Mouse (Mus musculus) hindbrain, embryonic 16.5 days (tissue): ENCODE data around the gene Smim17. TPM values are rescaled to one million over a fixed set of nuclear protein-coding genes. Genes with fewer than 3 reads are reported as not detected.
"Not testable (repeated sequence)": the region's sequence is repeated elsewhere in the genome, so short reads cannot be mapped to it uniquely, and the experiment has no call there.

ENCODE experiments used
- ATAC-seq: fragments of 200-750 bp; cut with Nextera tagmentation; 2 replicates; pipeline ENCODE4 v1.8.0; 2017; ENCODE audit warnings: moderate TSS enrichment, moderate library complexity
- H3K27ac ChIP-seq: fragments of 300-500 bp; sonication (generic); 2 replicates; pipeline ENCODE4 v1.5.1; 2014; ENCODE audit warnings: low read depth, mild to moderate bottlenecking, control low read depth, low read length, moderate library complexity
- H3K27me3 ChIP-seq: fragments of 300-500 bp; sonication (generic); replicated peaks from 2 replicates; pipeline ENCODE4 v1.6.1; 2014; ENCODE audit warnings: low read length; ENCODE audit not compliant: control insufficient read depth, insufficient read depth
- H3K36me3 ChIP-seq: fragments of 300-500 bp; sonication (generic); 2 replicates; pipeline ENCODE4 v1.6.1; 2014; ENCODE audit warnings: mild to moderate bottlenecking, low read length, moderate library complexity, mixed read lengths; ENCODE audit not compliant: control insufficient read depth, insufficient read depth
- H3K4me1 ChIP-seq: fragments of 300-500 bp; sonication (generic); 2 replicates; pipeline ENCODE4 v1.6.1; 2014; ENCODE audit warnings: low read depth, low read length; ENCODE audit not compliant: control insufficient read depth, insufficient read depth
- H3K4me2 ChIP-seq: fragments of 300-500 bp; sonication (generic); 2 replicates; pipeline ENCODE4 v1.6.1; 2014; ENCODE audit warnings: mild to moderate bottlenecking, low read length, control low read depth, moderate library complexity
- H3K4me3 ChIP-seq: fragments of 300-500 bp; sonication (generic); 2 replicates; pipeline ENCODE4 v1.5.1; 2014; ENCODE audit warnings: mild to moderate bottlenecking, low read length, control low read depth, moderate library complexity
- H3K9ac ChIP-seq: fragments of 300-500 bp; sonication (generic); 2 replicates; pipeline ENCODE4 v1.6.1; 2014; ENCODE audit warnings: low read depth, mild to moderate bottlenecking, control low read depth, low read length, moderate library complexity
- H3K9me3 ChIP-seq: fragments of 300-500 bp; sonication (generic); 2 replicates; pipeline ENCODE4 v1.6.1; 2014; ENCODE audit warnings: mild to moderate bottlenecking, low read length, moderate library complexity; ENCODE audit not compliant: control insufficient read depth
- WGBS: fragments of 180-500 bp; shearing (Covaris S2); extraction: QIAGEN DNeasy Blood & Tissue Kit; methylation state at CpG from one replicate; pipeline ENCODE4 v1.1.7; 2014; 5-methylcytosine and 5-hydroxymethylcytosine counted together
- polyA plus RNA-seq: library from polyadenylated mRNA; unstranded; fragments of >200 nt; fragmentation: Nextera tagmentation; extraction: Ambion mirVana; gene quantifications from 2 replicates; pipeline ENCODE4 v1.2.1, GENCODE M21; 2015

Smim17 gene
- polyA plus RNA-seq, 1 experiment from 2014 or later: 9.5 TPM

- Histone ChIP-seq H3K27ac (no peak overlapping the region), H3K9ac (no peak overlapping the region), H3K36me3 (0 out of 2 replicates have a peak, but pooled peaks cover 1% of the 10 kb centered on the region), H3K4me3 (no peak overlapping the region), H3K4me2 (no peak overlapping the region), H3K4me1 (peaks cover 6% of the 10 kb centered on the region), H3K27me3 (no peaks in the 10 kb centered on the region), H3K9me3 (no peaks in the 10 kb centered on the region)
- no peak for ATAC-seq
- 97% methylated on average over 5 of the region's 5 CpGs for WGBS
Observed at GRCm38 (mm10) chr7:6367185-6367584, 31.3 kb upstream of the Smim17 start.

GRCm38 (mm10) chr7:6368146-6368545 lies 30.4 kb upstream of the Smim17 start:
- H3K4me1 ChIP-seq, H3K9ac ChIP-seq, H3K27me3 ChIP-seq, H3K36me3 ChIP-seq, ATAC-seq, H3K4me3 ChIP-seq, H3K9me3 ChIP-seq, H3K4me2 ChIP-seq, H3K27ac ChIP-seq: not testable (repeated sequence)
- WGBS: 86% methylated on average over 5 of the region's 5 CpGs

DNA sequence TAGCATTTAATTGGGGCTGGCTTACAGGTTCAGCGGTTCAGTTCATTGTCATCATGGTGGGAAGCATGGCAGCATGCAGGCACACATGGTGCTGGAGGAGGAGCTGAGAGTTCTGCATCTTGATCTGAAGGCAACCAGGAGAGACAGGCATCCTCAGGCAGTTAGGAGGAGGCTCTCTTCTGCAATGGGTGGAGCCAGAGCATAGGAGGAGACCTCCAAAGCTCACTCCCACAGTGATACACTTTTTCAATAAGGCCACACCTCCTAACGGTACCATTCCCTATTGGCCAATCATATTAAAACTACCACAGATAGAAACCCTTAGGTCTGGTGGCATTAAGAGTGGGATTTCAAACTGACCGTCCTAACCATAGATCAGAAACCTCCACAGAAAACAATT lies 29.1 kb upstream of the Smim17 start:
- Histone ChIP-seq H3K9ac (no peak overlapping the region), H3K4me3 (no peak overlapping the region), H3K27me3 (no peaks in the 10 kb centered on the region), H3K4me2 (no peak overlapping the region), H3K9me3 (no peaks in the 10 kb centered on the region), H3K36me3 (0 out of 2 replicates have a peak, but pooled peaks cover 2% of the 10 kb centered on the region), H3K27ac (no peak overlapping the region), H3K4me1 (no peaks in the 10 kb centered on the region)
- 77% methylated on average over 3 of the region's 3 CpGs for whole genome bisulfite sequencing
- no peak for ATAC-seq

- no peak overlapping the region for H3K27ac ChIP-seq
- peaks cover 2% of the 10 kb centered on the region; the same call in 1 of the 2 replicates for H3K36me3 ChIP-seq
- H3K27me3 ChIP-seq: no peaks in the 10 kb centered on the region
- WGBS: 92% methylated on average over 3 of the region's 3 CpGs
- no peaks in the 10 kb centered on the region for H3K4me1 ChIP-seq
- no peak overlapping the region for H3K4me3 ChIP-seq
- no peak overlapping the region for H3K4me2 ChIP-seq
- H3K9me3 ChIP-seq: no peaks in the 10 kb centered on the region
- ATAC-seq: no peak
- H3K9ac ChIP-seq: no peak overlapping the region
Observed at GRCm38 (mm10) chr7:6372993-6373392, 25.5 kb upstream of the Smim17 start.

GRCm38 (mm10) chr7:6378441-6378840 lies 20.1 kb upstream of the Smim17 start:
- no peak for ATAC-seq
- Histone ChIP-seq H3K9me3 (no peaks in the 10 kb centered on the region), H3K36me3 (peaks cover 7% of the 10 kb centered on the region; the same call in 1 of the 2 replicates), H3K27ac (no peak overlapping the region), H3K4me3 (no peak overlapping the region), H3K4me1 (peaks cover 6% of the 10 kb centered on the region), H3K4me2 (no peak overlapping the region), H3K9ac (no peak overlapping the region), H3K27me3 (no peaks in the 10 kb centered on the region)
- WGBS: 89% methylated on average over 8 of the region's 8 CpGs

GRCm38 (mm10) chr7:6381431-6381830 lies 17.1 kb upstream of the Smim17 start:
- 90% methylated on average over 2 of the region's 2 CpGs for WGBS
- H3K4me3 ChIP-seq: no peak overlapping the region
- ATAC-seq: no peak
- peaks cover 6% of the 10 kb centered on the region for H3K4me1 ChIP-seq
- no peak overlapping the region for H3K4me2 ChIP-seq
- no peak overlapping the region for H3K9ac ChIP-seq
- no peaks in the 10 kb centered on the region for H3K27me3 ChIP-seq
- H3K27ac ChIP-seq: no peak overlapping the region
- no peaks in the 10 kb centered on the region for H3K9me3 ChIP-seq
- peaks cover 7% of the 10 kb centered on the region; the same call in 1 of the 2 replicates for H3K36me3 ChIP-seq

DNA sequence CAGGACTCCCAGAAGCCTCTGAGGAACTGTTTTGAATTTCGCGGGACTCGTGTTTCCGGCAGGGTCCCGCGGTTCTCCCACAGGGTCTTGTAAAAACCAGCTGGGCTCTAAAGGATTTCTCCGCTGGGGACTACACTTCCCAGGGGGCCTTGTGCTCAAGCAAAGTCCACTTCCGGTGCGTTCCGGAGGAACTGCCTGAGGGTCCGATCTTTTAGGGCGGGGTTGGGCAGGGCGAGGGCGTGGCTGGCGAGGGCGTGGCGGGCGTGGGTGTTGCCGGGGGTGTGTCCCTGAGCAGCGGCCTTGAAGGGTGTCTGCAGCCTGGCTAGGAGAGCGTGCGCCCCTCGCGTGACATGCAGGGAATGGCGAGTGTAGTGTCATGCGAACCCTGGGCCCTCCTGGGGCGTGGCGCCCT lies 15.5 kb upstream of the Smim17 start, which contains the start of gene Zfp28:
Zfp28 (plus strand) TSS at position 252 of the 412 bp plus-strand sequence.
- Histone ChIP-seq H3K27me3 (no peaks in the 10 kb centered on the region), H3K4me1 (peaks cover 6% of the 10 kb centered on the region), H3K9me3 (no peaks in the 10 kb centered on the region), H3K4me2 (peak within 1 kb of the TSS; percentile 78), H3K4me3 (peak within 1 kb of the TSS; percentile 63), H3K36me3 (peaks cover 8% of the 10 kb centered on the region; the same call in 1 of the 2 replicates), H3K27ac (peak within 1 kb of the TSS; percentile 45; the same call in 1 of the 2 replicates), H3K9ac (peak within 1 kb of the TSS; percentile 76)
- WGBS: under 1% methylated on average over 23 of the region's 28 CpGs
- peak; percentile 94 for ATAC-seq

- 75% methylated on average over 8 of the region's 8 CpGs for WGBS
- ATAC-seq: peak; percentile 9; the same call in 1 of the 2 replicates
- H3K4me2 ChIP-seq: peak overlapping the region; percentile 78
- H3K27me3 ChIP-seq: no peaks in the 10 kb centered on the region
- H3K36me3 ChIP-seq: peaks cover 8% of the 10 kb centered on the region; the same call in 1 of the 2 replicates
- peaks cover 6% of the 10 kb centered on the region for H3K4me1 ChIP-seq
- peak overlapping the region; percentile 63 for H3K4me3 ChIP-seq
- no peak overlapping the region for H3K9ac ChIP-seq
- H3K9me3 ChIP-seq: no peaks in the 10 kb centered on the region
- H3K27ac ChIP-seq: no peak overlapping the region
Observed at GRCm38 (mm10) chr7:6384011-6384410, 14.5 kb upstream of the Smim17 start.

- Histone ChIP-seq H3K4me2 (no peak overlapping the region), H3K27ac (no peak overlapping the region), H3K36me3 (peaks cover 14% of the 10 kb centered on the region), H3K4me3 (no peak overlapping the region), H3K27me3 (no peaks in the 10 kb centered on the region), H3K9me3 (no peaks in the 10 kb centered on the region), H3K9ac (no peak overlapping the region), H3K4me1 (peaks cover 6% of the 10 kb centered on the region)
- ATAC-seq: no peak
- WGBS: 89% methylated on average over 7 of the region's 8 CpGs
Observed at GRCm38 (mm10) chr7:6386995-6387394, 11.5 kb upstream of the Smim17 start.
